Comparison of ENCODE assay signal across 27 mouse cellular contexts in genomic region chr3:84208917-84209513, GRCm38 (mm10). TPM values are rescaled to one million over a fixed set of nuclear protein-coding genes. Genes with fewer than 3 reads are reported as not detected.
DNase-seq lines count a peak whose midpoint lies in the region; ATAC-seq and TF ChIP-seq lines count a peak whose summit lies in the region.
"Had no signal": no experiment of that assay in that cellular context is flagged by ENCODE, and none has a peak within 500 bp of the region (broad histone marks: within the 10 kb centered on the region; RNA-seq: fewer than 3 reads in every experiment).

No protein-coding gene starts in this region.

- no peaks in the 10 kb centered on the region for H3K9me3 ChIP-seq in embryonic facial prominence, embryonic 12.5 days
- no peaks in the 10 kb centered on the region for H3K9me3 ChIP-seq in embryonic facial prominence, embryonic 10.5 days
- H3K9me3 ChIP-seq in limb, embryonic 14.5 days (ENCODE audit: control insufficient read depth, low read length), result no peaks in the 10 kb centered on the region
- H3K9me3 ChIP-seq: forebrain, embryonic 10.5 days; intestine, embryonic 15.5 days; kidney, embryonic 15.5 days; megakaryocyte, embryonic 14.5 days; neural tube, embryonic 15.5 days had no signal

- H3K27ac ChIP-seq in embryonic facial prominence, embryonic 12.5 days, result 0 out of 2 replicates have a peak overlapping the region, but pooled peaks have one; percentile 1
- H3K27ac ChIP-seq in embryonic facial prominence, embryonic 10.5 days (replicated peaks), result no peak overlapping the region
- H3K27ac ChIP-seq in layer of hippocampus, adult 2 months, result peak overlapping the region; percentile 80
- H3K27ac ChIP-seq in limb, embryonic 14.5 days (replicated peaks; ENCODE audit: low read depth, low read length), result no peak overlapping the region
- H3K27ac ChIP-seq: forebrain, embryonic 10.5 days; intestine, embryonic 15.5 days; kidney, embryonic 15.5 days; neural tube, embryonic 15.5 days had no signal

- WGBS in embryonic facial prominence, embryonic 12.5 days, result 86% methylated on average over 7 of the region's 7 CpGs
- WGBS in embryonic facial prominence, embryonic 10.5 days, result 92% methylated on average over 7 of the region's 7 CpGs
- 63% methylated on average over 7 of the region's 7 CpGs for WGBS in limb, embryonic 14.5 days

- TF ChIP-seq POLR2A in limb, embryonic 14.5 days (IDR thresholded peaks at IDR 0.05; ENCODE audit: borderline replicate concordance, extremely low read depth, insufficient read depth, insufficient read length), result no peak

- no peak for DNase-seq in embryonic facial prominence, embryonic 10.5 days (ENCODE audit: low spot score)
- no peak for DNase-seq in layer of hippocampus, adult 2 months (ENCODE audit: low spot score in 2 of 2)
- no peak for DNase-seq in layer of hippocampus, postnatal 25 days (ENCODE audit: extremely low spot score in 1 of 2, low spot score in 1 of 2)
- DNase-seq in limb, embryonic 14.5 days (ENCODE audit: low spot score), result peak; percentile 49
- no peak for DNase-seq in lung, postnatal 25 days (ENCODE audit: low spot score)
- no peak for DNase-seq in thymus, adult 18-20 months
- DNase-seq: adrenal gland, postnatal 25 days; cerebellum, postnatal 36 days; gastrocnemius, postnatal 14 days; kidney, postnatal 4 days; lung, adult 18-20 months; lung, postnatal 14 days; right cerebral cortex, postnatal 25 days had no signal

- H3K9ac ChIP-seq in embryonic facial prominence, embryonic 12.5 days, result no peak overlapping the region
- H3K9ac ChIP-seq in limb, embryonic 14.5 days (ENCODE audit: low read depth, low read length, severe bottlenecking), result no peak overlapping the region
- H3K9ac ChIP-seq: intestine, embryonic 15.5 days; kidney, embryonic 15.5 days; neural tube, embryonic 15.5 days had no signal

- H3K27me3 ChIP-seq in embryonic facial prominence, embryonic 12.5 days, result no peaks in the 10 kb centered on the region
- H3K27me3 ChIP-seq in embryonic facial prominence, embryonic 10.5 days (replicated peaks; ENCODE audit: low read depth, poor library complexity, severe bottlenecking), result no peaks in the 10 kb centered on the region
- H3K27me3 ChIP-seq in limb, embryonic 14.5 days (ENCODE audit: control insufficient read depth, insufficient read depth, low read length), result no peaks in the 10 kb centered on the region
- H3K27me3 ChIP-seq: intestine, embryonic 15.5 days; kidney, embryonic 15.5 days; neural tube, embryonic 15.5 days had no signal

- no peaks in the 10 kb centered on the region for H3K4me1 ChIP-seq in embryonic facial prominence, embryonic 12.5 days
- no peaks in the 10 kb centered on the region for H3K4me1 ChIP-seq in embryonic facial prominence, embryonic 10.5 days
- no peaks in the 10 kb centered on the region for H3K4me1 ChIP-seq in limb, embryonic 14.5 days (ENCODE audit: control insufficient read depth, insufficient read depth, low read length)

- H3K4me3 ChIP-seq in embryonic facial prominence, embryonic 12.5 days, result no peak overlapping the region
- no peak overlapping the region for H3K4me3 ChIP-seq in embryonic facial prominence, embryonic 10.5 days
- no peak overlapping the region for H3K4me3 ChIP-seq in layer of hippocampus, adult 2 months
- H3K4me3 ChIP-seq in limb, embryonic 14.5 days (replicated peaks; ENCODE audit: low read length), result no peak overlapping the region
- H3K4me3 ChIP-seq: forebrain, embryonic 10.5 days; intestine, embryonic 15.5 days; kidney, embryonic 15.5 days; megakaryocyte, embryonic 14.5 days; neural tube, embryonic 15.5 days had no signal

- no peak overlapping the region for H3K4me2 ChIP-seq in embryonic facial prominence, embryonic 12.5 days (replicated peaks)
- H3K4me2 ChIP-seq in limb, embryonic 14.5 days (replicated peaks; ENCODE audit: low read depth, low read length, severe bottlenecking), result no peak overlapping the region
- H3K4me2 ChIP-seq: intestine, embryonic 15.5 days; kidney, embryonic 15.5 days; neural tube, embryonic 15.5 days had no signal

- no peak for ATAC-seq in embryonic facial prominence, embryonic 12.5 days (ENCODE audit: insufficient number of reproducible peaks, insufficient read depth, low FRiP score, low TSS enrichment)
- peak; percentile 52 for ATAC-seq in common myeloid progenitor, adult 5-6 weeks (replicated peaks; ENCODE audit: low read depth, poor library complexity, severe bottlenecking)
- peak; percentile 73 for ATAC-seq in limb, embryonic 14.5 days (ENCODE audit: low FRiP score, low read depth)
- ATAC-seq: CD4-positive, CD25-positive, alpha-beta regulatory T cell, adult 4 months; intestine, embryonic 15.5 days; midbrain, embryonic 16.5 days had no signal

- no peak for TF ChIP-seq CTCF in layer of hippocampus, adult 2 months (conservative IDR thresholded peaks at IDR 0.05)

- H3K36me3 ChIP-seq in embryonic facial prominence, embryonic 12.5 days, result peaks cover 16% of the 10 kb centered on the region
- peaks cover 54% of the 10 kb centered on the region for H3K36me3 ChIP-seq in embryonic facial prominence, embryonic 10.5 days (replicated peaks)
- no peaks in the 10 kb centered on the region for H3K36me3 ChIP-seq in limb, embryonic 14.5 days (ENCODE audit: control insufficient read depth, insufficient read depth, low read length)
- H3K36me3 ChIP-seq: intestine, embryonic 15.5 days had no signal

RNA-seq across cellular contexts. Expression of gene Gm6525, which starts 35.1 kb away (rescaled TPM):
- polyA plus RNA-seq in embryonic facial prominence, embryonic 12.5 days (2016; fragmentation: Nextera tagmentation; extraction: Ambion mirVana), result 0.97 and 1.00 TPM in 2 replicates
- polyA plus RNA-seq in embryonic facial prominence, embryonic 10.5 days (2016; fragmentation: Nextera tagmentation; extraction: Ambion mirVana), result 0.91 and 1.3 TPM in 2 replicates
- not detected for total RNA-seq in layer of hippocampus, adult 2 months (2021)
- not detected for total RNA-seq in layer of hippocampus, postnatal 25 days (2021)
- 0.87 TPM in 1 of 2 replicates, not detected in the other for total RNA-seq in common myeloid progenitor, adult 5-6 weeks (2017)
- polyA plus RNA-seq in limb, embryonic 14.5 days (2012; rRNA removed), result 0.26 and 0.39 TPM in 2 replicates
- 0.55 and 0.84 TPM in 2 replicates for polyA plus RNA-seq in limb, embryonic 14.5 days (2014; fragmentation: Nextera tagmentation; extraction: Ambion mirVana)
- total RNA-seq: gastrocnemius, postnatal 14 days; layer of hippocampus, postnatal 10 days; liver, adult 2 months had no signal
- polyA plus RNA-seq: cerebellum, adult 2 months; liver, adult 2 months; spleen, adult 2 months; thymus, postnatal 0 days had no signal

RNA-seq across cellular contexts. Expression of gene Mnd1, which starts 53.4 kb away (rescaled TPM):
- polyA plus RNA-seq in embryonic facial prominence, embryonic 12.5 days (2016; fragmentation: Nextera tagmentation; extraction: Ambion mirVana), result 14.4 and 15.7 TPM in 2 replicates
- 13.4 and 15.2 TPM in 2 replicates for polyA plus RNA-seq in embryonic facial prominence, embryonic 10.5 days (2016; fragmentation: Nextera tagmentation; extraction: Ambion mirVana)
- total RNA-seq in layer of hippocampus, adult 2 months (2021), result 1 to 10 TPM; 1.8 to 2.9 TPM
- 1 to 10 TPM; 1.4 to 2.2 TPM for total RNA-seq in layer of hippocampus, postnatal 25 days (2021)
- total RNA-seq in common myeloid progenitor, adult 5-6 weeks (2017), result 16.3 and 45.1 TPM in 2 replicates
- polyA plus RNA-seq in limb, embryonic 14.5 days (2012; rRNA removed), result 4.4 and 9.8 TPM in 2 replicates
- polyA plus RNA-seq in limb, embryonic 14.5 days (2014; fragmentation: Nextera tagmentation; extraction: Ambion mirVana), result 13.3 and 14.3 TPM in 2 replicates

Comparison
In these comparisons a context has a peak if more than half of its experiments do, and no peak if none do; other contexts are left out.
1. H3K27ac ChIP-seq: peak in embryonic facial prominence, embryonic 12.5 days (single experiment) and layer of hippocampus, adult 2 months (single experiment); none in embryonic facial prominence, embryonic 10.5 days (single experiment) and limb, embryonic 14.5 days (single experiment).